Comparison of ENCODE assay signal across 8 mouse cellular contexts in genomic region chr5:64230061-64230466, GRCm38 (mm10).
A peak's percentile ranks its signal among the peaks of the same experiment; 100 is the strongest.
DNase-seq lines count a peak whose midpoint lies in the region; ATAC-seq and TF ChIP-seq lines count a peak whose summit lies in the region.

No protein-coding gene starts in this region.

- in situ Hi-C loops in CH12.LX (cut with MboI; ENCODE audit: low pct_ligation_motif_present, low pct_unique_long_range_greater_than_20kb, low sequenced_read_pairs), result no loop called here

- peak overlapping the region; percentile 89 for H3K4me2 ChIP-seq in CH12.LX (ENCODE audit: insufficient read depth, low read depth, poor library complexity, severe bottlenecking)
- peak overlapping the region; percentile 94 for H3K4me2 ChIP-seq in heart, embryonic 15.5 days
- peak overlapping the region; percentile 77 for H3K4me2 ChIP-seq in liver, embryonic 14.5 days (ENCODE audit: low read depth)
- H3K4me2 ChIP-seq in stomach, embryonic 15.5 days, result peak overlapping the region; percentile 78

- dilution Hi-C loops in CH12.LX (cut with MboI; ENCODE audit: extremely low pct_ligation_motif_present, extremely low pct_unique_long_range_greater_than_20kb, low sequenced_read_pairs), result no loop called here

- peak; percentile 94 for ATAC-seq in heart, embryonic 15.5 days (replicated peaks; ENCODE audit: insufficient number of reproducible peaks, insufficient read depth, low FRiP score, low read depth)
- ATAC-seq in liver, embryonic 14.5 days (ENCODE audit: insufficient read depth), result peak; percentile 94
- peak; percentile 93 for ATAC-seq in stomach, embryonic 15.5 days (ENCODE audit: insufficient read depth, low FRiP score, low read depth)

- H3K79me2 ChIP-seq in CH12.LX (replicated peaks; ENCODE audit: control insufficient read depth, extremely low read depth, insufficient read depth, poor library complexity, severe bottlenecking), result peaks cover 4% of the 10 kb centered on the region; the same call in 1 of the 2 replicates

- no peak for TF ChIP-seq RAD21 in CH12.LX (IDR thresholded peaks at IDR 0.05; ENCODE audit: low read depth, low read length)

- no peak for TF ChIP-seq CTCF in CH12.LX (conservative IDR thresholded peaks at IDR 0.05 in 1 of 2, IDR thresholded peaks at IDR 0.05 in 1 of 2; ENCODE audit: low read depth in 2 of 2, low read length in 2 of 2)
- TF ChIP-seq CTCF in liver, embryonic 14.5 days (IDR thresholded peaks at IDR 0.05; ENCODE audit: low read depth), result no peak

- TF ChIP-seq EP300 in CH12.LX (IDR thresholded peaks at IDR 0.05; ENCODE audit: low read length), result no peak
- no peak for TF ChIP-seq EP300 in liver, embryonic 14.5 days (IDR thresholded peaks at IDR 0.05; ENCODE audit: low read depth)

- H3K9me3 ChIP-seq in CH12.LX (replicated peaks; ENCODE audit: low read length), result no peaks in the 10 kb centered on the region
- H3K9me3 ChIP-seq in heart, embryonic 15.5 days (replicated peaks), result no peaks in the 10 kb centered on the region
- H3K9me3 ChIP-seq in liver, embryonic 14.5 days (ENCODE audit: control insufficient read depth, low read length), result no peaks in the 10 kb centered on the region
- no peaks in the 10 kb centered on the region for H3K9me3 ChIP-seq in stomach, embryonic 15.5 days

- TF ChIP-seq POLR2A in CH12.LX (IDR thresholded peaks at IDR 0.05; ENCODE audit: low read depth, low read length), result peak; percentile 73

- DNase-seq in CH12.LX (ENCODE audit: extremely low read depth), result peak; percentile 92
- DNase-seq in c-Kit-negative CD71-positive TER-119-positive erythroid progenitor cells, embryonic 14.5 days (ENCODE audit: low read depth, low spot score), result peak; percentile 61
- peak; percentile 56 for DNase-seq in fibroblast of lung, adult 2 months (ENCODE audit: low read depth)
- peak; percentile 97 for DNase-seq in kidney, postnatal 14 days
- peak; percentile 81 to 85 (median 83) for DNase-seq in liver, embryonic 14.5 days (ENCODE audit: low read depth in 3 of 3, low spot score in 3 of 3)
- DNase-seq in neural tube, embryonic 10.5 days (ENCODE audit: extremely low spot score, low spot score), result peak; percentile 98

- peak overlapping the region; percentile 30 to 73 (median 60) for H3K4me3 ChIP-seq in CH12.LX (replicated peaks in 1 of 3; ENCODE audit: low read depth in 2 of 3, low read length in 2 of 3, poor library complexity in 1 of 3)
- H3K4me3 ChIP-seq in heart, embryonic 15.5 days, result peak overlapping the region; percentile 86
- H3K4me3 ChIP-seq in liver, embryonic 14.5 days (ENCODE audit: insufficient read depth in 1 of 2, low read depth in 2 of 2, low read length in 2 of 2), result peak overlapping the region; percentile 58 to 68
- H3K4me3 ChIP-seq in stomach, embryonic 15.5 days (replicated peaks), result peak overlapping the region; percentile 61

- H3K36me3 ChIP-seq in CH12.LX (replicated peaks in 1 of 2; ENCODE audit: control insufficient read depth in 1 of 2, insufficient read depth in 1 of 2, low read length in 1 of 2), result peaks cover 0 to 26% of the 10 kb centered on the region in 2 experiments
- H3K36me3 ChIP-seq in heart, embryonic 15.5 days, result no peaks in the 10 kb centered on the region
- no peaks in the 10 kb centered on the region for H3K36me3 ChIP-seq in liver, embryonic 14.5 days (replicated peaks; ENCODE audit: control insufficient read depth, insufficient read depth, low read depth)
- H3K36me3 ChIP-seq in stomach, embryonic 15.5 days, result no peaks in the 10 kb centered on the region

- WGBS in heart, embryonic 15.5 days, result 2% methylated on average over 42 of the region's 48 CpGs
- 1% methylated on average over 44 of the region's 48 CpGs for WGBS in liver, embryonic 14.5 days (ENCODE audit: insufficient replicate concordance)
- WGBS in stomach, embryonic 15.5 days, result under 1% methylated on average over 41 of the region's 48 CpGs

- H3K9ac ChIP-seq in CH12.LX (ENCODE audit: insufficient read depth, low read depth), result peak overlapping the region; percentile 77
- peak overlapping the region; percentile 76 for H3K9ac ChIP-seq in heart, embryonic 15.5 days
- H3K9ac ChIP-seq in liver, embryonic 14.5 days (replicated peaks), result peak overlapping the region; percentile 64
- H3K9ac ChIP-seq in stomach, embryonic 15.5 days, result peak overlapping the region; percentile 35

- H3K27ac ChIP-seq in CH12.LX (ENCODE audit: insufficient read depth, low read depth), result no peak overlapping the region
- peak overlapping the region; percentile 75 for H3K27ac ChIP-seq in heart, embryonic 15.5 days
- no peak overlapping the region for H3K27ac ChIP-seq in liver, embryonic 14.5 days
- peak overlapping the region; percentile 83 for H3K27ac ChIP-seq in stomach, embryonic 15.5 days

- H3K4me1 ChIP-seq in CH12.LX (ENCODE audit: control insufficient read depth in 1 of 2, insufficient read depth in 2 of 2), result peaks cover 7 to 58% of the 10 kb centered on the region in 2 experiments
- H3K4me1 ChIP-seq in heart, embryonic 15.5 days (replicated peaks), result peaks cover 25% of the 10 kb centered on the region
- peaks cover 3 to 19% of the 10 kb centered on the region in 2 experiments; a peak in 3 of 4 replicates for H3K4me1 ChIP-seq in liver, embryonic 14.5 days (replicated peaks; ENCODE audit: control insufficient read depth in 2 of 2, insufficient read depth in 2 of 2, low read length in 1 of 2)
- H3K4me1 ChIP-seq in stomach, embryonic 15.5 days, result 0 out of 2 replicates have a peak, but pooled peaks cover 15% of the 10 kb centered on the region

- H3K27me3 ChIP-seq in CH12.LX (replicated peaks), result no peaks in the 10 kb centered on the region
- H3K27me3 ChIP-seq in heart, embryonic 15.5 days, result no peaks in the 10 kb centered on the region
- no peaks in the 10 kb centered on the region for H3K27me3 ChIP-seq in liver, embryonic 14.5 days (ENCODE audit: control insufficient read depth, insufficient read depth, low read length)
- H3K27me3 ChIP-seq in stomach, embryonic 15.5 days (replicated peaks), result no peaks in the 10 kb centered on the region

TF ChIP-seq in CH12.LX, 34 proteins besides CTCF, POLR2A, EP300 and RAD21:
- TF ChIP-seq MYC (IDR thresholded peaks at IDR 0.05; ENCODE audit: low read depth, low read length), result no peak
- peak; percentile 72; the same call in 1 of the 2 replicates for TF ChIP-seq SIN3A (IDR thresholded peaks at IDR 0.05; ENCODE audit: low read length)
- 0 out of 2 replicates have a peak, but pooled peaks have one; percentile 35 for TF ChIP-seq MAZ (IDR thresholded peaks at IDR 0.05; ENCODE audit: low read depth, low read length)
- TF ChIP-seq KAT2A (IDR thresholded peaks at IDR 0.05; ENCODE audit: insufficient replicate concordance, low read length), result no peak
- TF ChIP-seq USF1 (IDR thresholded peaks at IDR 0.05; ENCODE audit: low read depth, low read length), result no peak
- TF ChIP-seq POLR2AphosphoS2 (IDR thresholded peaks at IDR 0.05; ENCODE audit: low read depth, low read length), result no peak
- no peak for TF ChIP-seq GABPA (IDR thresholded peaks at IDR 0.05; ENCODE audit: insufficient replicate concordance, low read depth, low read length)
- TF ChIP-seq UBTF (IDR thresholded peaks at IDR 0.05; ENCODE audit: low read depth, low read length), result no peak
- TF ChIP-seq ETS1 (conservative IDR thresholded peaks at IDR 0.05; ENCODE audit: low read depth, low read length), result no peak
- no peak for TF ChIP-seq MEF2A (IDR thresholded peaks at IDR 0.05; ENCODE audit: borderline replicate concordance, low read depth, low read length)
- no peak for TF ChIP-seq CHD1 (IDR thresholded peaks at IDR 0.05; ENCODE audit: low read depth, low read length)
- peak; percentile 40; the same call in 1 of the 2 replicates for TF ChIP-seq MXI1 (IDR thresholded peaks at IDR 0.05; ENCODE audit: low read depth, low read length)
- peak; percentile 39; the same call in 1 of the 2 replicates for TF ChIP-seq ELF1 (IDR thresholded peaks at IDR 0.05; ENCODE audit: low read depth, low read length)
- no peak for TF ChIP-seq MAX (IDR thresholded peaks at IDR 0.05; ENCODE audit: low read length)
- TF ChIP-seq JUN (IDR thresholded peaks at IDR 0.05; ENCODE audit: insufficient read depth, low read depth, low read length), result no peak
- no peak for TF ChIP-seq BHLHE40 (IDR thresholded peaks at IDR 0.05; ENCODE audit: low read depth, low read length)
- TF ChIP-seq IRF4 (IDR thresholded peaks at IDR 0.05; ENCODE audit: low read depth, low read length), result no peak
- TF ChIP-seq NRF1 (IDR thresholded peaks at IDR 0.05; ENCODE audit: low read depth, low read length), result no peak
- TF ChIP-seq PAX5 (IDR thresholded peaks at IDR 0.05; ENCODE audit: low read length), result no peak
- TF ChIP-seq JUND (conservative IDR thresholded peaks at IDR 0.05; ENCODE audit: low read depth, low read length), result no peak
- TF ChIP-seq ZC3H11A (IDR thresholded peaks at IDR 0.05; ENCODE audit: low read depth, low read length), result no peak
- TF ChIP-seq ZMIZ1 (IDR thresholded peaks at IDR 0.05; ENCODE audit: low read depth, low read length), result no peak
- TF ChIP-seq SMC3 (IDR thresholded peaks at IDR 0.05; ENCODE audit: low read depth, low read length), result no peak
- TF ChIP-seq ZNF384 (IDR thresholded peaks at IDR 0.05; ENCODE audit: low read depth, low read length), result no peak
- TF ChIP-seq TCF12 (IDR thresholded peaks at IDR 0.05; ENCODE audit: low read depth, low read length), result 0 out of 2 replicates have a peak, but pooled peaks have one; percentile 24
- peak; percentile 65 for TF ChIP-seq CHD2 (IDR thresholded peaks at IDR 0.05; ENCODE audit: low read length)

Comparison
In these comparisons a context has a peak if more than half of its experiments do, and no peak if none do; other contexts are left out.
1. H3K27ac ChIP-seq: peak in heart, embryonic 15.5 days (single experiment) and stomach, embryonic 15.5 days (single experiment); none in CH12.LX (single experiment) and liver, embryonic 14.5 days (single experiment).
2. Peak in every context shown above with its lines, with median percentiles within 50 percentile points of each other: DNase-seq, H3K4me2 ChIP-seq, H3K4me3 ChIP-seq, H3K9ac ChIP-seq and ATAC-seq.